Comparison of ENCODE assay signal across 9 mouse cellular contexts in genomic region chr4:137963881-137964584, GRCm38 (mm10). TPM values are rescaled to one million over a fixed set of nuclear protein-coding genes. Genes with fewer than 3 reads are reported as not detected.
DNase-seq lines count a peak whose midpoint lies in the region; ATAC-seq and TF ChIP-seq lines count a peak whose summit lies in the region.
"Had no signal": no experiment of that assay in that cellular context is flagged by ENCODE, and none has a peak within 500 bp of the region (broad histone marks: within the 10 kb centered on the region; RNA-seq: fewer than 3 reads in every experiment).

No protein-coding gene starts in this region.

- TF ChIP-seq RAD21 in CH12.LX (IDR thresholded peaks at IDR 0.05; ENCODE audit: low read depth, low read length): peak; percentile 30

- H3K79me2 ChIP-seq in CH12.LX (replicated peaks; ENCODE audit: control insufficient read depth, extremely low read depth, insufficient read depth, poor library complexity, severe bottlenecking): no peaks in the 10 kb centered on the region

- peak; percentile 15; the same call in 1 of the 2 replicates for ATAC-seq in embryonic facial prominence, embryonic 15.5 days (ENCODE audit: insufficient number of reproducible peaks, low FRiP score, low TSS enrichment, low read depth)
- ATAC-seq in heart, embryonic 12.5 days (ENCODE audit: insufficient number of reproducible peaks, low FRiP score): 0 out of 2 replicates have a peak, but pooled peaks have one; percentile 22
- ATAC-seq in lung, embryonic 14.5 days (ENCODE audit: insufficient read depth): peak; percentile 55

- peaks cover 35% of the 10 kb centered on the region for H3K27me3 ChIP-seq in CH12.LX (replicated peaks)
- H3K27me3 ChIP-seq in embryonic facial prominence, embryonic 15.5 days: no peaks in the 10 kb centered on the region
- H3K27me3 ChIP-seq in heart, embryonic 12.5 days (replicated peaks): no peaks in the 10 kb centered on the region
- no peaks in the 10 kb centered on the region for H3K27me3 ChIP-seq in lung, embryonic 14.5 days (ENCODE audit: insufficient read depth, low read length)
- H3K27me3 ChIP-seq: heart, embryonic 15.5 days had no signal

- 66% methylated on average over 9 of the region's 9 CpGs for WGBS in bone marrow, adult 2 months
- WGBS in embryonic facial prominence, embryonic 15.5 days: 50% methylated on average over 6 of the region's 9 CpGs
- 64% methylated on average over 8 of the region's 9 CpGs for WGBS in heart, embryonic 12.5 days
- 69% methylated on average over 9 of the region's 9 CpGs for WGBS in lung, embryonic 14.5 days

- peaks cover 2% of the 10 kb centered on the region for H3K9me3 ChIP-seq in CH12.LX (replicated peaks; ENCODE audit: low read length)
- H3K9me3 ChIP-seq in embryonic facial prominence, embryonic 15.5 days (replicated peaks): no peaks in the 10 kb centered on the region
- H3K9me3 ChIP-seq in heart, embryonic 12.5 days (replicated peaks): peaks cover 7% of the 10 kb centered on the region; the same call in 1 of the 2 replicates
- H3K9me3 ChIP-seq in lung, embryonic 14.5 days (ENCODE audit: low read depth, low read length): no peaks in the 10 kb centered on the region
- H3K9me3 ChIP-seq: heart, embryonic 15.5 days had no signal

- TF ChIP-seq POLR2A in CH12.LX (IDR thresholded peaks at IDR 0.05; ENCODE audit: low read depth, low read length): no peak
- TF ChIP-seq POLR2A in bone marrow, adult 2 months (IDR thresholded peaks at IDR 0.05; ENCODE audit: borderline replicate concordance, control insufficient read depth, low read depth, low read length): no peak

- TF ChIP-seq CTCF in CH12.LX (conservative IDR thresholded peaks at IDR 0.05 in 1 of 2, IDR thresholded peaks at IDR 0.05 in 1 of 2; ENCODE audit: low read depth in 2 of 2, low read length in 2 of 2): peak; percentile 59 to 68
- TF ChIP-seq CTCF in bone marrow, adult 2 months (IDR thresholded peaks at IDR 0.05; ENCODE audit: control insufficient read depth, insufficient read depth, low read length): peak; percentile 89
- peak; percentile 78 for TF ChIP-seq CTCF in lung, embryonic 14.5 days (IDR thresholded peaks at IDR 0.05; ENCODE audit: low read depth)

- in situ Hi-C loops in CH12.LX (cut with MboI; ENCODE audit: low pct_ligation_motif_present, low pct_unique_long_range_greater_than_20kb, low sequenced_read_pairs): loop anchor here (10.0 to 25.0 kb wide), 3 partner anchors 141 to 448 kb away; partner anchors contain the start of gene Ddost

- no peak overlapping the region for H3K4me3 ChIP-seq in CH12.LX (replicated peaks in 1 of 3; ENCODE audit: low read depth in 2 of 3, low read length in 2 of 3, poor library complexity in 1 of 3)
- H3K4me3 ChIP-seq in bone marrow, adult 2 months (replicated peaks; ENCODE audit: control insufficient read depth, low read depth, low read length): no peak overlapping the region
- H3K4me3 ChIP-seq in embryonic facial prominence, embryonic 15.5 days (replicated peaks): no peak overlapping the region
- H3K4me3 ChIP-seq in heart, embryonic 12.5 days: no peak overlapping the region
- no peak overlapping the region for H3K4me3 ChIP-seq in lung, embryonic 14.5 days (ENCODE audit: low read depth, low read length)
- H3K4me3 ChIP-seq: heart, embryonic 15.5 days had no signal

- no peak overlapping the region for H3K4me2 ChIP-seq in CH12.LX (ENCODE audit: insufficient read depth, low read depth, poor library complexity, severe bottlenecking)
- H3K4me2 ChIP-seq in embryonic facial prominence, embryonic 15.5 days (replicated peaks): no peak overlapping the region
- no peak overlapping the region for H3K4me2 ChIP-seq in heart, embryonic 12.5 days
- no peak overlapping the region for H3K4me2 ChIP-seq in lung, embryonic 14.5 days
- H3K4me2 ChIP-seq: heart, embryonic 15.5 days had no signal

- H3K36me3 ChIP-seq in CH12.LX (replicated peaks in 1 of 2; ENCODE audit: control insufficient read depth in 1 of 2, insufficient read depth in 1 of 2, low read length in 1 of 2): no peaks in the 10 kb centered on the region
- H3K36me3 ChIP-seq in embryonic facial prominence, embryonic 15.5 days: peaks cover 59% of the 10 kb centered on the region
- peaks cover 56% of the 10 kb centered on the region for H3K36me3 ChIP-seq in heart, embryonic 12.5 days
- H3K36me3 ChIP-seq in lung, embryonic 14.5 days (ENCODE audit: insufficient read depth): peaks cover 28% of the 10 kb centered on the region

- dilution Hi-C loops in CH12.LX (cut with MboI; ENCODE audit: extremely low pct_ligation_motif_present, extremely low pct_unique_long_range_greater_than_20kb, low sequenced_read_pairs): no loop called here

- no peak overlapping the region for H3K27ac ChIP-seq in CH12.LX (ENCODE audit: insufficient read depth, low read depth)
- H3K27ac ChIP-seq in bone marrow, adult 2 months (ENCODE audit: control insufficient read depth, insufficient read depth, low read depth, low read length, poor library complexity): no peak overlapping the region
- H3K27ac ChIP-seq in embryonic facial prominence, embryonic 15.5 days (replicated peaks): no peak overlapping the region
- H3K27ac ChIP-seq in heart, embryonic 12.5 days (ENCODE audit: poor library complexity, severe bottlenecking): no peak overlapping the region
- no peak overlapping the region for H3K27ac ChIP-seq in lung, embryonic 14.5 days (ENCODE audit: low read depth)
- H3K27ac ChIP-seq: heart, embryonic 15.5 days had no signal

- H3K4me1 ChIP-seq in CH12.LX (ENCODE audit: control insufficient read depth in 1 of 2, insufficient read depth in 2 of 2): no peaks in the 10 kb centered on the region
- no peaks in the 10 kb centered on the region; the same call in 1 of the 2 replicates for H3K4me1 ChIP-seq in bone marrow, adult 2 months (ENCODE audit: control insufficient read depth, insufficient read depth, low read length)
- 0 out of 2 replicates have a peak, but pooled peaks cover 5% of the 10 kb centered on the region for H3K4me1 ChIP-seq in embryonic facial prominence, embryonic 15.5 days
- H3K4me1 ChIP-seq in heart, embryonic 12.5 days (replicated peaks): peaks cover 15% of the 10 kb centered on the region
- no peaks in the 10 kb centered on the region for H3K4me1 ChIP-seq in lung, embryonic 14.5 days (ENCODE audit: insufficient read depth)

- TF ChIP-seq EP300 in CH12.LX (IDR thresholded peaks at IDR 0.05; ENCODE audit: low read length): no peak

- H3K9ac ChIP-seq in CH12.LX (ENCODE audit: insufficient read depth, low read depth): no peak overlapping the region
- no peak overlapping the region for H3K9ac ChIP-seq in embryonic facial prominence, embryonic 15.5 days
- H3K9ac ChIP-seq in heart, embryonic 12.5 days: no peak overlapping the region
- H3K9ac ChIP-seq in lung, embryonic 14.5 days: no peak overlapping the region
- H3K9ac ChIP-seq: heart, embryonic 15.5 days had no signal

- peak; percentile 63 for DNase-seq in CH12.LX (ENCODE audit: extremely low read depth)
- DNase-seq in kidney, postnatal 36 days: peak; percentile 81 to 95
- DNase-seq in lung, embryonic 14.5 days: peak; percentile 86
- DNase-seq in ovary, postnatal 36 days (ENCODE audit: low spot score): peak; percentile 75
- peak; percentile 67 for DNase-seq in thymus, postnatal 25 days

TF ChIP-seq in CH12.LX, 34 proteins besides CTCF, POLR2A, EP300 and RAD21:
- TF ChIP-seq USF1 (IDR thresholded peaks at IDR 0.05; ENCODE audit: low read depth, low read length) (no peak), MYC (IDR thresholded peaks at IDR 0.05; ENCODE audit: low read depth, low read length) (no peak), SMC3 (IDR thresholded peaks at IDR 0.05; ENCODE audit: low read depth, low read length) (peak; percentile 37), E2F4 (IDR thresholded peaks at IDR 0.05; ENCODE audit: insufficient replicate concordance, low read depth, low read length) (no peak)

RNA-seq across cellular contexts. Expression of gene Eif4g3, which starts 28.8 kb away (rescaled TPM):
- total RNA-seq in CH12.LX (2012; rRNA removed): 22.3 and 24.0 TPM in 2 replicates
- 10.8 and 11.9 TPM in 2 replicates for total RNA-seq in CH12.LX (2014; rRNA removed)
- polyA plus RNA-seq in CH12.LX (2012; ENCODE audit: insufficient read length, low read depth): 44.2 and 47.2 TPM in 2 replicates
- 36.0 and 75.0 TPM in 2 replicates for polyA plus RNA-seq in bone marrow, adult 2 months (2011; ENCODE audit: insufficient read depth, insufficient read length, low replicate concordance, missing spikeins)
- polyA plus RNA-seq in embryonic facial prominence, embryonic 15.5 days (2015; fragmentation: Nextera tagmentation; extraction: Ambion mirVana): 34.7 and 36.2 TPM in 2 replicates
- 32.7 and 37.2 TPM in 2 replicates for polyA plus RNA-seq in heart, embryonic 12.5 days (2016; fragmentation: Nextera tagmentation; extraction: Ambion mirVana)
- polyA plus RNA-seq in lung, embryonic 14.5 days (2014; fragmentation: Nextera tagmentation; extraction: Ambion mirVana): 38.9 and 42.9 TPM in 2 replicates
